Mouse (Mus musculus) lung, postnatal 25 days (tissue): ENCODE measurements around the gene Ints6.

Experiments
- DNase-seq: peaks from one replicate; pipeline ENCODE4 v3.0.0; 2022; ENCODE audit warnings: low spot score

The Ints6 gene

DNA sequence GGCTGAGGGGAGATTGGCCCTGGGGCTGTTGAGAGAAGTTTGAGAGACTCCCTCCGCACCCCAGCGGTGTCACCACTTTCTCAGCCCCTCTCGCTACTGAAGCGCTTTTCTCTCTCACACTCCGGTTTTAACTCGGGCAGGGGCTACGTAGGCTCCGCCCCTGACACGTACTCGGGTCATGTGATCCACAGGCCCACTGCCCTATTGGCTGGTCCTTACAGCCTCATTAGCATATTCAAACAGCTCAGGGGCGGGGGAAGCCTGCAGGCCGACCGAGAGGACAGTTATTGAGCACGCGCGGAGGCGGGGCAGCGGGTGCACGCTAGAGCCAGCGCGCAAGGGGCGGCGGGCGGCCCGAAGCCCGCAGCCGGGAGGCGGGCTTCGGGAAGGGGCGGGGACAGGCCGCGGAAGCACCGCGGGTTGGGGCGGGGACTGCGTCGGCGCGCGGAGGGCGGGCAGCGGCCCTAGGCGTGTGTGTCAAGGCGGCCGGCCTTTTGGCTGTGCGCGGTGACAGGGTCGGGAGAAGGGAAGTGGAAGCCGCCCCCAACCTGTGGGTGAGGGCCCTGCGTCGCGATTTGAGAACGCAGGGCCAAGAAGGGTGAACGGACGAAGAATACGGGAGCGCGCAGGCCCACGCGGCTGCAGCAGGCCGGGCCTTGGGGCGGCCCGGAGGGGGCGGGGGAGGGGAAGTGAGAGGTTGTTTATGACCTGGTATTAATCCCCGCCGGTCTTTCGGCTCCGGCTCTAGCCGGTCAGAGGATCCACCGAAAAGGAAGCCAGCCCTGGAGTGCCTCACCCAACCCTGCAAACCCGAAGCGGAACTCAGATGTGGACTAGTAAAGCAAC lies at the start of gene Ints6:
Gene Ints6, minus strand, starts transcription at position 134 of the 846 bp plus-strand sequence.
- DNase-seq, result peak; percentile 100

DNA sequence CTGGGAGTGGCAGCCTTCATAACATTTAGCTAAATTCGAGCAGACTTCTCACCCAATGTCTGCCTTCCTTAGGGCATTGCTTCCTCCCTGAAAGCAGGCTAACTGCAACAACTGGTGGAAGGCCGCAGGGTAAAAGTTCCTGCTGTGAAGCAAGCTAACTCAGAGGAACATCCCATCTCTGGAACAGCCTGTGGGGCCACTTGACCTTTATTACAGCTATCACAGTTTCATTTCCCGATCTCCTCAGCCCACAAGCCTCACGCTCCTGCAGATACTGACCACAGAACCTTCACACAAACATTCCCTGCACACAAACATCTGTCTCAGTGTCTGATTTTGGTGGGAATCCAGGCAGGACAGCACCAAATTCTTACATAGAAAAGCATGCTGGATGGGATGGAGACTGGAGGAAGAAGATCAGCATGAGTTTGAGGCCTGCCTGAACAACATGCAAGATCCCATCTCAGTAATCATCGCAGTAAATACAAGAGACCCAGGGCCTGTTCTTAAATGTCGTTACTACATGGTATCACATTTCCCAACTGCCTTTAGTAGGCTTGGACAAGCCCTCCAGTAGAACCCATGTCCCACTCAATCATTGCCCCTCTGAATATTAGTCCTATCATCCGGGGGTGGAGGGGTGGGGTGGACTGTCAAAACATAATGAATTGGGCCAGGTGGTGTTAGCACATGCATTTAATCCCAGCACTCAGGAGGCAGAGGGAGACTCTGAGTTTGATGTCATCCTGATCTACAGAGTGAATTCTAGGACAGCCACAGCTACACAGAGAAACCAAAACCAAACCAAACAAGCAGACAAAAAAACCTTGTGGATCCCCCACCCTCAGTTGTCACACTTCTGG lies 47.9 kb upstream of the Ints6 start:
- peak; percentile 31 for DNase-seq

DNA sequence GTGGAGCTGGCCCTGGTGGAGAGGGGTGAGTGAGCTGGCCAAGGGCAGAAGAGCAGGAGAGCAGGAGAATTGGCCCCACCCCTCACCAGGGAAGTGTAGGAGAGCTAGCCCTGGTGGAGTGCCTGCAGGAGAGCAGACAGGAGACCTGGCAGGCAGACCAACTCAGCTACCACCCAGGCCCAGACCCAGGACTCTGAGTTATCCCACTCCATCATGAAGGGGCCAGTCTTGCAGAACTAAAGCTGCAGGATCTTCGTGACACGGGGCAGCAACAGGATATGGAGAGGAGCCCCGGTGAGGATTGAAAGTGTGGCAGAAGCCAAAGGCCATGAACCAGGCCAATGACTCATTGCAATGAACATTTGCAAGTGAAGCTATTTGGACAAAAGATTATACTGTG lies 46.0 kb upstream of the Ints6 start:
- no peak for DNase-seq

DNA sequence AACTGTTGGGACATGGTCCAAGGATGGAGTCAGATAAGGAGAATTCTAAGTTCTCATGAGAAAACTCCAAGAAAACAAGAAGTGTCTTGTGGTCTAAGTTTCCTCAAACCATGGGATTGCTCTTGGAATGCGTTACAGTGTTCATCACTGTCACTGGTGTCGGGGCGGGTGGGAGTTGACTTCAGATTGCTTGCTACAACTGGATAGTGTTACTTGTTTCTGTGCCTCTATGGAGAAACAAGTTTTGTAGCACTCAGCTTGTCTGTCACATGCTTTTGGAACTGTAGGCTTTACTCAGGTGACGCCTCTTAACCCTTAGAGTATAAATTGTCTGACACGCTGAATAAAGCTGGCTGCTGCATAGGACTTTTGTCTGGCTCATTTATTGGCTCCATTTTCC lies 42.2 kb upstream of the Ints6 start:
- no peak for DNase-seq

DNA sequence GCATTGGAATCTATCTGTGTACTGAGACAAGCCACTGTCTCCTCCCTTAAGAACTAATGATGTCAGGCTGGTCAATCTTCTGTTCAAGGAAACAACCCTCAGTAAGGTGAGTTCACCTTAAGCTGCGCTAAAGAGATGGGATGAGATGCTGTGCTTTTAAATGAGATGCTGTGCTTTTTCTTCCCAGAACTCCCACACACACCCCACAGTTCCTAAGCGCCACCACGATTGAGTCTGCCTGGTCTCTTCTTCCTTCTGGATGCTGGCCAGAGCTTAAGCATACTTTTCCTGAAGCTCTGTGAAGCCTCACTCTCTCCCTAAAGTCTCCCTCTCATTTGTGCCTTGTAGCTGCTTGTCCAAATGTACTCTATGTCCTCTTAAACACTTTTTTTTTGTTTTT lies 39.8 kb upstream of the Ints6 start:
- DNase-seq, result no peak

DNA sequence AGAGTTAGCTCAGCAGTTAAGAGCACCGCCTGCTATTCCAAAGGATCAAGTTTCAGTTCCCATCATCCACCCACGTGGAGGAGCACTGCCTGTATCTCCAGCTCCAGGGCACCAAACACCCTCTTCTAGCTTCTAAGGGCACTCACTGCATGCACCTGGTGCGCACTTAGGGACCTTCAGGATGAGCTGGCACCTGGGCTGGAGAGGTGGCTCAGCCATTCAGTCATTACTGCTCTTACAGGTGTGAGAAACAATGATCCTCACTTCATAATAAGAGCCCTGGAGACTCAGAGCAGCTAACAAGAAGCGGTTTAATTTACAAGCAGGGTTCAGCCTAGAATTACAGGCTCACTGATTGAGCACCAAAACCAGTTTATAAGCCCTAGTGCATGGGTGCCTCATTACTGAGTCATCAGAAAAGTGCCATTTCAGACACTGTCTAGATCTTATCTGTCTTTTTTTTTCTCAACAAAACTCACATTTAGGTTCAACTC lies 37.7 kb upstream of the Ints6 start:
- DNase-seq, result peak; percentile 26

DNA sequence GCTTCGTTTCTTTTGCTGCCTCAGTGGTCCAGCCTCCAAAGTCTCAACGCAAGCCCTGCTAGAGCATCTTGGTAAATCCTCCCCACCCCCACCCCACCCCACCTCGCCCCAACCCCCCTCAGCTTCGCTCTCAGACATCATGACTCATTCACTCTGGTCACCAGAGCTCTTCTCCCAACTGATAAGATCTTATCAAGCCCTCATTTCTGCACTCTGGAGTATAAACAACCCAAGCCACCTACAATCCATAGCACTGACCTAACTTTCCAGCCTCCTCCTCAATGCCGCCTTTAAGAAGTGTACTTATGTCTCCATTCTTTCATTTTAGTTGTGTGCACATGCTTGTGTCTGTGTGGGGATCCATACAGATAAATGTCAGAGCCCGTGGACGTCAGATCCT lies 34.8 kb upstream of the Ints6 start:
- no peak for DNase-seq

DNA sequence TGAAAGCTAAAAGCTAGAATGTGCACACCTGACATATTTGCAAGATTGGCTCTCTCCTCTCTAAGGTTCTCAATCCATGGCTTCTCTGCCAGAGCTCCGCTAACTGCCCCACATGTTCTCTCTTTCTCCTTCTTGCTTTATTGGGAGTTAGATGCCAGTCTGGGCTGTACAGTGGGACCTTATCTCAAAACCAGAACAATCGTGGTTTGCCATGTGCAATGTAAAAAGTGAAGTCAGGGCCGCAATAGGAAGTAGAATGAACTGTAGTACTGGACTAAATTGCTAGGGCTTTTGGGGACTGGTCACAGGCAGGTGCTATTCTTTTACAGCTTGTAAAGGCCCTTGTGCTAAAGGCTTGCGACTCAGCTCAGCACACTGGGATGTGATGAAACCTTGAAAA lies 28.3 kb upstream of the Ints6 start:
- DNase-seq, result no peak

DNA sequence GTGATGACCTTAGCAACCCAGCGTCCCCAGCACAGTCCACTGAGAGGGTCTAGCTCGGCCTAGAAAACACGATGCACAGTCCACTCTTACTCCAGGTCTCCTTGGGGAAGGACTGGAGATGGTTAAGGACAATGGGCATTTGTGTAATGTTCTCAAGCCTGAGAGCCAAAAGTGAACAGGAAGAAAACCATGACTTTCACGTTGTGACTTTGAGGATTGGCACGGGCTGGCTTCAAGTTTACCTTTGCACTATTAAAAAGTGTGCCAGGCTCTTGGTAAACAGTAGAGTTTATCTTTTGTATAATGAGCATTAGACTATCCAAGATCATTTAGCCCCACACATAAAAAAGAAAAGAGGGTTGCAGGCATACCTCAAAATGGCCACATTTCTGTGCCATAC lies 22.0 kb upstream of the Ints6 start:
- DNase-seq, result peak; percentile 39

DNA sequence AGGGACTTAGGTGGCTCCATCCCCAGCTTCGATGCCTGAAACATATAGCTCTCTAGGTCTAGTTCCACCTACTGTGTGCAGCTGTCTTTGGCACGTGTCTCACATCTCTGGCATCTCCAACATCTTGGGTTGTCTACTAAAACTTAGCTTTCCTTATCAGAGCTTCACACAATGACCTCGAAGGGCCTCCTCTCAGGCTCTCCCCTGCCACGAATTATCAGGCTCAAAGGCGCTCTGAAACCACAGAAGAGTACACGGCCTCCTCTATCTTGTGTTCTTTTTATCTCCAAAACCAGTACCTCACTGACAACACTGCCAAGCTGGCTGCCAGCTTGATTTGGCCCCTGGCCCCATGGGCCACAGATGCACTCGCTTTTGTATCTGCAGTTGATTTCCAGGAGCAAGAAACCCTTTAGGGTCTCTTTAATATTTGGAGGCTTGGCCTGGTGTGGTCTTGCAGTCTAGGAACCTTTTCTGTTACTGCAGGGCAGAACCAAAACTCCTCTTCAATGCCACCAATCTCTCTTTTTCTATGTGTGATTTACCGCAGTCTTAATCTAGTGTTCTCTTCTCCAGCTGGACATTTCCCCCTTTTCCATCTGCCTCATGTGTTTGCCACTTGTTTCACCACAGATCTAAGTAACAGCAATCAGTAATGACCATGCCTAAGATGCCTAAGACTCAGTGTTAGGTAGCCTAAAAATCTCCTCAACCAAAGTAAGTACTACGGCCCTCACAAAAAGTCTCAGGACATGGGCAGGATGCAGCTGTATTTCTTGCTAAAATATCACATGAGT lies 19.7 kb upstream of the Ints6 start:
- no peak for DNase-seq

DNA sequence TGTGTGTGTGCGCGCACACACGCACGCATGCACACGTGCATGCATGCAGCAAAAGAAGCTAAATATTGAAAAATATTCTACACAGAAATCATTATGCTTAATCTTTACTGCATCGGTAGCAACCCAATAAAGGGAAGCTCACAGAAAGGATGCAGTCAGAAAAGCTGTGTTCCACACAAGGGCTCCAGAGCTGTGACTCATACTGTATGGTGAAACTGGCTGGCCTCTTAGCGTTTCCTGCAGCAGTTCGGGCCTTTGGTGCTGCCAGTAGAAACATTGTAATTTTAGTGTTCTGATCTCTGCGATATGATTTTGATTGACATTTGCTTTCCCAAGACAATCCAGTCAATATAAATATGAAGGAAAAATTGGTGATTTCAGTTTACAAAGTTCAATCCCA lies 17.1 kb upstream of the Ints6 start:
- DNase-seq, result no peak

DNA sequence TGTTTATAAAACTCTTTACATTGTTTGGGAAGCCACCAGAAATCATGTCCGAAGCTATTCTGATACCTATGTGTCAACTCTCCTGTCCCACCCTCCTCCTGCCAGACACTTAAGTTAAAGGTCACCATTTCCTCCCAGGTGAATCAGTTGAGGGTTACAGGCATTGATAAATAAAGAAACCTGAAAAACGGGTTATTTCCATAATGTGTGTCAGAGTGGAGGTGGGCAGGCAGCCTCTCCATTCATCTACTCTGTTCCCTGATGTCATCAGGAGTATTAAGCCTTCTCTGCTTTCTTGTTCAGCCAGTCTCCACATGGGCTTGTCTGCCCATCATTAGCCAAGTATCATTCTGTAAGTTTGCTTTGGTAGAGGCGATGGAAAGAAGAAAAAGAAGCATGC lies 14.1 kb upstream of the Ints6 start:
- no peak for DNase-seq

DNA sequence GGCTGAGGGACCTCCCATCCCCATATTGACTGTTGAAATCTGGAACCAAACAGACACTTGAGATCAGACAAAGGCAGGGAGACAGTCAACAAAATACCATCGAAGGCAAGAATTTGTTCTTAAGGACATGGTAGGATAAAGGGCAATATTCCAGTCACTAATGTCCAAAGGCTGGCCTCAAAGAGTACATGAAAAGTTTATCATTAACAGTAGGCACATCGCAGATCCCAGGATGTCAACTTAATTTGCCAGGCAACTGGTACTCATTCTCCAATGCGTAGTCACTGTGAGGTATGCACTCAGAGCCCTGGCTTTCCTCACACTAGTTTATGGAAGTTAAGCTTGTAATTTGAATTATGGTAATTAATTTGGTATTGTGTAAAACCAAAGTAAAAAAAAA lies 13.3 kb upstream of the Ints6 start:
- no peak for DNase-seq

DNA sequence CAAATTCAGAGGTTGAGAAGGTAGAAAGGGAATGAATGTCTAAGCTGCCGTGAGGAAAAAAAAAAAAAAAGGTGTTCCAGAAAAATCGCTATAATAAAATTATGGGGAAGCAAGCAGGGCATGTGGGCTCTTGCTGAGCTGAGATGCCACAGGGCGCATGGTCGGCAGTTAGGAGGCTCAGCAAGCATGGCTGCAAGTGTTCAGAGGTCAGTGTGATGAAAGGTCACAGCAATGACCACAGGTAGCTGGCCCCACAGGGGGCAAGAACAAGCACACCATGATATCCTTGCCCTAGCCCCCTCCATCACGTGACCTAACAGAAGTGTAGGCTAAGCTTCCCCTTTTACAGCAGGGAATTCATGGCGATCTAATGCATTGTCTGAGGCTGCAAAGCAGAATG lies 12.8 kb upstream of the Ints6 start:
- DNase-seq, result no peak

DNA sequence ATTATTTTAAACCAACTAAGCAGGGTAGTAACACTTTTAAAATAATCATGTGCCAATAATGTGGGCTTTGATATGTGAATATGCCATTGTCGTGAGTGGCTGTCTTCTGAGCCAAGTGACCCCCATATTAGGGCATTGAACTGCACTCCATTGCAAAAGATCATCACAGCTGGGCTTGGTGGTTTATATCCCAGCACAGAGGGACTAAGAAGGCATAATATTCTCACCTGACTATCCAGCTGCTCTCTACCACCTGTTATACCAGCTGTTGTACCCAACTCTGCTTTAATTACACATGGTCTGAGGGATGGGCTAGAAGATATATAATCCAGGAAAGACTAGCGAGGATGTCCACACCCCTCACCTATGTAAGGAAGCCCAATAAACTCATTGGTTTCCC lies 4.4 kb upstream of the Ints6 start:
- DNase-seq, result no peak

DNA sequence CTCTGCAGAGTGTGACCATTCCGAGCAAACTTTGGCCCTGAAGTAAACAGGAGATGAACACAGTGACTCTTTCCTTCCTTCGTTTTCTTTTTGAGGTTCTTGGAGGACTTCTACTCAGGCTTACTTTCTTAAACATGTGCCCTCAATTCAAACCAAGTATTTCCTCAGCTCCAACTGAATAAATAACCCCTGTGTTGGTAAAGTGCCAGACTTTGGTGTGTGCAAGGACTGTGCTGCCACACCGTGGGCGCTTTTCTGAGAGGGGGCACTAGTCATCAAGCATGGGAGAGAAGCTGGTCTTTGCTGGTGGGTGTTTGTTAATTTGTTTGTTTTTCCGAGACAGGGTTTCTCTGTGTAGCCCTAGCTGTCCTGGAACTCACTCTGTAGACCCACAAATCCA lies 3.4 kb upstream of the Ints6 start:
- peak; percentile 28 for DNase-seq

DNA sequence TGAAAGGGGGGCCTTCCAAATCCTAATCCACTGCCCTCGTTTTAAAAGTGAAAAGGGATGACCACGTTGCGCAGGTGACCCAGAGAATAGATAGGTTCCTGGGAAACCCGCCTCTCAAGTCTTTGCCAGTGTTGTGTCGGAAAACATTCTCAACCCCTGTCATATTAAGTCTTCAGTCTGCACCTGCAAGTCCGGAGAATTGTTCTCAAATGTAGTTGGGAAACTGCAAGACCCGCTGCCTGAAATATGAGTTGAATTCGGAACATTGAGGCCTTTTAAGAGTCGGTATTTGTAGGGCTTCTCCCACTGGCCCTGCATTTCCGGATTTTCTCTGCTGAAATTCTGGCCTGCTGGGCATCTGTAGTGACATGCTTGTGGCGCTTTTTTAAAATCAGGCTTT lies 974 bp upstream of the Ints6 start:
- peak; percentile 23 for DNase-seq

DNA sequence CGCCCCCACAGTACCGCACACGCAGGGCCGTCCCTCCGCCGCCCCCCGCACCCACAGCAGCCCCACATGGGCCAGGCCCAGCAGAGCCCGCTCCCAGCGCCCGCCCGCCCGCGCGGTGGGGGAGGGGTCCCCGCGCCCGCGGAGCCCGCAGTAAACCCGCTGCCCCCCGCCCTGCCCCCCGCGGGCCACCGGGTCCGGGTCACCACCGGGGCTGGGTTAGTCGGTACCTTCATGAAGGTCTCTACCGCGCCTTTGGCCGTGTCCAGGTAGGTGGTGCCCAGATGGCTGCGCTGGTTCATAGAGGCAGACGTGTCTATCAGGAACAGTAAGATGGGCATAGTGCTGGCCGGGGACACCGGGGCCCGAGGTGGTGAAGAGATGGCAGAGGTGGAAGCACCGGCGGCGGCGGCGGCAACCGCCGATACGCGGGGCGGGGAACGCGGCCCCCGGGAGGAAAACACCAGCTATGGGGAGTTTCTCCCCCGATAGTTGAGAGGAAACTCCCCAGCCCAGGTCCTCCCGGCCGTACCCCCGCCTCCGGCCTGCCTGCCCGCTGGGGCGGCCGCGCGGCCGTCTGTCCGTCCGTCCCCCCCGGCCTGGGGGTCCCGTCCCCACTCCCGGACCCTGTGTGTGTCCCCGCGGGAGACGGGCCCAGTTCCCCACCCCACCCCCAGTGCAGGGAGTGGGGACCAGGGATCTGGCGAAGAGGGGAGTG lies 491 bp downstream of the Ints6 start:
- peak; percentile 41 for DNase-seq

DNA sequence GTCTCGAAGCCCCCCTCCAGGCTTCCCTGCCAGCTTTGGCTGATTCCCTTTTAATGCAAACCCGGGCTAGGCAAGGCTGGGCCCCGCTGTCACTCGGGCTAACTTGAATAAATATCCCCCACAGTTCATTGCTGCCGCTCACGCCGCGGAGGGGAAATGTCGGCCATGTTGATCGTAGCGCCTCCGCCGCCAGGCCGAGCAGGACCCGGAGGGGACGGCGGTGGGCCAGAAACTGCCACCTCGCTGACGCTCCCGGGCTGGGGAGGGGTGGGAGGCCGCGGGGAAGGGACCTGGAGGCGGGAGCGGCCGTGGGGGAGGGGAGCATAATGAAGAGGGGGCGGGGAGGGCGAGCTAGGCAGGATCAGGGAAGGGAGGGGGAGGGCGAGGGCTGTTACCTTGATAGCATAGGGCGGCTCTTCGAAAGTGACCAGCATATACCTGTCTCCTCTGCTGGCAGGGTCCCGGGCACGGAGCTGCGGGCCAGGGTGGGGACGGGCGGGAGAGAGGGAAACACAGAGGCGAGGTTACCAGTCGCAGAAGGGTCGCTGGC lies 1.1 kb downstream of the Ints6 start:
- peak; percentile 67 for DNase-seq

DNA sequence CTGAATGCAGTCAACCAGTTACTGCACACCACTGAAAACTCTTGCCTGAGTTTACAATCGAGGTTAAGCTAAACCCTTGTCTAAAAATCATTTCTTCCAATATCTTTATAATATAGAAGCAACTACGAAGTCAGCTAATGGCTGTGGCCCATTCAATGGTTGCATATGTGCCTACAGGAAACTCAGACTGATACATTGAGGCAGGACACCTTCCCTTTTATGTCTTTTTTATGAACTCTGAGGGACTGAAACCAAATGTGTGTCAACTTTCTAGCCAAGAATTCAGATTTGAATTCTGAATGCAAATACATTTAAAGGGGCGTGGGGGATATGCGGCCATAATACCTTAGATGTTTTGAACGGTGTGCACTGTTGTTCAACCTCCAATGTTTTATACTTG lies 2.3 kb downstream of the Ints6 start:
- no peak for DNase-seq

DNA sequence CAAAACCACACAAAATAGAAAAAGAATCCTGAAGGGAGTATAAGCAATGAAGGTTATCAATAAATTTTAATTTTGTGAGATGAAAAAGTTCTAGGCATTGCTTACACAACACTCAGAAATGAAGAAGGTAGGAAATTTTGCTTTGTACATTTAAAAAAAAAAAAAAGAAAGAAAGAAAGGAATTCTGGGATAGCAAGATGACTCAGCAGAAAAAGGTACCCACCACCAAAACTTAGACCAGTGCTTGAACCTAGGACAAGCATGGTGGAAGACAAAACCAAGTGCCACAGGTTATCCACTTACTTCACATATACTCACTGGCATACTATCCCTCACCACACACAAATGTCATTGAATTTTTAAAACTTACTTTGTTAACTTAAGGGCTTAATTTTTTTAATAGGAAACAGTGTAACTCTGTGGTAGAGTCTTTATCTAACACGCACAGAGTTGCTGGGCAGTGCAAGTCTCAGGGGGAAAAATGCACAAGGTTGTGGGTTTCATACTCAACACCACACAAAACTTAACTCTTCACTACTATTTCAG lies 5.8 kb downstream of the Ints6 start:
- no peak for DNase-seq
